Mouse (Mus musculus) gastrocnemius, postnatal 25 days (tissue): ENCODE measurements around the gene Agtrap. TPM values are rescaled to one million over a fixed set of nuclear protein-coding genes. Genes with fewer than 3 reads are reported as not detected.
A peak's percentile ranks its signal among the peaks of the same experiment; 100 is the strongest.

Experiments
- DNase-seq: peaks from one replicate; pipeline ENCODE4 v3.0.0; 2022
- total RNA-seq, 2 experiments: library from RNA; stranded (reverse); gene quantifications; 1 replicate in 1 of 2; 2 replicates in 1 of 2; pipeline ENCODE4 v1.2.3; 2021

Agtrap gene
- total RNA-seq, 2 experiments from 2014 or later: 10.9 to 16.2 TPM

GRCm38 (mm10) chr4:148104146-148104545, 16.3 kb upstream of the Agtrap start:
- DNase-seq: no peak

GRCm38 (mm10) chr4:148101801-148102527, 14.1 kb upstream of the Agtrap start:
- DNase-seq: peak; percentile 53

DNA sequence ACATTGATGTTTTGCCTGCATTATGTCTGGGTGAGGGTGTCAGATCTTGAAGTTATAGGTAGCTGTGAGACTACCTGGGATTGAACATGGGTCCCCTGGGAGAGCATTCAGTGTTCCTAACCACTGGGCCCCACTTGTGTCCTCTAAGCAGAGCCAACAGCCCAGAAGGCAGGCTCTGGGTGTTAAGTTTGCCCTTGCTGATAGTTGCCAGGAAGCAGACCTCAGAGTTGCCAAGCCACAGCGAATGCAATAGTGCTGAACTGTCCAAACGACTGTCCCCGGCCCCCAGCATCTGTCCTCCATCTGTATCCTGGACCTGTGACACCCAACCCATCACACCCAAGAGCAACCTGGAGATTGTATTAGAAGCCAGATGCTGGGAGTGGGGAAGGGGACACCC, 10.8 kb upstream of the Agtrap start:
- DNase-seq: no peak

DNA sequence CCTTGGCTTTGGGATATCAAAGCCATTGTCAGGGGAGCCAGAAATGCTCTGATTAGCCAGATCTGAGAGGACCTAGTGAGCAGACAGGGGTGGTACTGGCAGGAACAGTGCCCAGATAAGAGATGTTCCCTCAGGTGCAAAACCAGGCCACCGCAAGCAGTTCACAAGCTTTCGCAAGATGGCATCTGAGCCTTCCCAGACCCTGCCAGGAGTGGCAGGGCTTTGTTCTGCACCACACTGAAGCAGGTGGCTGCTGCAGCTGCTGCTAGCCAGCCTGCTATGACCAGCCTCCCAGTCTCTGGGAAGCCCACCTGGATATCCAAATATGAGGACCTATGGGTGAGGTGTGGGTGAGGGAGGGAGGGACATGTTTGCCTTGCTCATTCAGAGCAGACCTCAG, 10.1 kb upstream of the Agtrap start:
- DNase-seq: no peak

DNA sequence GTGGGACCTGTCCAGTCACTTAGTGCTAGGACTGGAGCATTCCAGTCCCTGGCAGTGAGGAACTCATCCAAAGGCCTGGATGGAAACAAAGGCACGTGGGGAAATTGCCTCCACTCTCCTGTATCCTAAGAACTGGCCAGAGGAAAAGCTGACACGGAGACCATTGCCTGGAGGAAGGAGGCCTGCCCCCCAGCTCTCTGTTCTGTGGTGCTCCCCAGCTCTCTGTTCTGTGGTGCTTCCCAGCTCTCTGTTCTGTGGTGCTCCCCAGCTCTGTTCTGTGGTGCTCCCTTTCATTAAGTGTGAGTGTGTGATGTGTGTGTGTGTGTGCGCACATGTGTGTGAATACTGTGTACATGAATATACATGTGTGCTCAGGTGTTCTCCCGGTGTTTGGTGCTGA, 7.2 kb upstream of the Agtrap start:
- no peak for DNase-seq

DNA sequence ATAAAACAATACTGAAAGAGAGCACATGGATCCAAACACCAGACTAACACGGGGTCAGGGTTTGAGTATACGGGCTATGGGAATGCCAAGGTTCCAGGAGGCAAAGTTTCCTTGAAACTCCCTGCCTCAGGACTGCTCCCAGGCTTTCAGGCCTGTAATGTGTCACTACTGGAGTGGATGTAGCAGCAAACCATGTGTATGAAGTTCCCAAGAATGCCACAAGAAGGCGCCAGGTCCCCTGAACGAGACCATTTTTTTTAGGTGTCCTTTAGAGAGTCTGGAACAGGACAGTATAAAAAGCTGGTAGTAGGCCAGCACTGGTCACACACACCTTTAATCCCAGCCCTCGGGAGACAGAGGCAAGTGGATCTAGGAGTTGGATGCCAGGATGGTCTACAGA, 6.3 kb upstream of the Agtrap start:
- DNase-seq: no peak

- no peak for DNase-seq
These were observed 4.9 kb upstream of the Agtrap start for GRCm38 (mm10) chr4:148092551-148093271.

DNA sequence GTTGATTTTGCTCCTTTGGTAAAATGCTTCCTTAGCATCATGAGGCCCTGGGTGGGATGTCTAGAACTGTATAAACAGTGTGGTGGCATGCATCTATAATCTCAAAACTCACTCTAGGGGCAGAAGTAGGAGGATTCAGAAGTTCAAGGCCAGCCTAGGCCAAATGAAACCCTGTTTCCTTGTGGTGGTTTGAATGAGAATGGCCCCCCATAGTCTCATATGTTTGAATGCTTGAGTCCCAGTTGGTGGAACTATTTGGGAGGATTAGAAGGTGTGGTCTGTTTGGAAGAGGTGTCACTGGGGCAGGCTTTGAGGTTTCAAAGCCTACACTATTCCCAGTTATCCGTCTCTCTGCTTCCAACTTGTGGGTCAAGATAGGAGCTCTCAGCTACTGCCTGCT, 3.4 kb upstream of the Agtrap start:
- DNase-seq: no peak

DNA sequence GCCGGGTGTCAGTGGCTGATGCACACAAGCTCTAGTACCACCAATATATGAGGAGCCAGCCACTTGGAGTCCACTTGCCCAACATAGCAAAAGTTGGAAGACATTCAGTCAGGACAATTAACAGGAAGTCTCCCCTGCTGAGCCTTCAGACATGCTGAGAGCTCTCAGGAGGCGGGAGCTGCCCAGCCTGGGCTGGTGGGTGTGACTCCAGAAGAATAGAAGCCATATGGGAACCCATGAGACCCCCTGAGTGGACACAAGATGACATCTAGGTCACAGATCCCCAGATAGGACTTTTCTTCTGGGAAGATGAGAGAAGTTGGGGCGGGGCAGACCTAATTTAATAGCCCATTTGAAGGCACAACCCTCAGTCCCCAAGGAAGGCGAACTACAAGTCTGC, 1.3 kb upstream of the Agtrap start:
- no peak for DNase-seq

DNA sequence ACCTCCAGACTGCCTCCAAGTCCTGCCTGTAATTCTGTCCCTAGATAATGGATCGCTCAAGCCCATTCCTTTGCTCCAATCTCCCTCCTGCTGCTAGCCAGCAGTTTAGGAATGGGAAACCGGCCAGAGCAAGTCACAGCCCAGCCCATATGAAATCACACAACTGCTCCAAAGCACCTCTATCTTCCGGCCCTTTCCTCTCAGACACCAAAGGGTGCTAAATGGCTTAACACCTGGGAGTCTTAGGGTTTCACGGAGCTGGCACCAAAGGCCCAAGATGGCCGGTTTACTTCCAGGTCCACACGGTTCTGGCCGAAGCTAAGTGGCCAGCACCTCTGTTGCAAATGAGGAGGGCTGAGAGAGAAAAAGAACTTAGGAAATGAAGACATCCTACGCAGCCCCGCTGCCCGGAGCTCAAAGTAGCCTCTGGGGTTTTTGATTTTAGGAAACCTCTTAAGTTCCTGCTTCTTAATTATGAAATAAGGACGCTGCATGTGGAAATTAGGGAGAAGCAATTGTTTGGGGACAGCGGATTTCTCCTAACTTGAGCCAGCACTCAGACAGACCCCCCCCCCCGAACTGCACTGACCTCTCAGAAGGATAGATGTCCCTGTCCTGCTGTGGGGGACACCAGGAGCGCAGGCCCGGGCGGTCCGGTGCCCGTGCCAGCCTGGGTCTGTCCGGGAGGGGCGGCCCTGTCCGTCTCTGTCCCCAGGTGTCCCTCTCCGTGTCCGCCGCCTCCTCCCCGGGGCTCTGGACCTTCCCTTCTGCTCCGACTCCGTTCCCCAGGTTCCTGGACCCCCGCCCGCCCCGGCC, 532 bp downstream of the Agtrap start:
- peak; percentile 48 for DNase-seq

DNA sequence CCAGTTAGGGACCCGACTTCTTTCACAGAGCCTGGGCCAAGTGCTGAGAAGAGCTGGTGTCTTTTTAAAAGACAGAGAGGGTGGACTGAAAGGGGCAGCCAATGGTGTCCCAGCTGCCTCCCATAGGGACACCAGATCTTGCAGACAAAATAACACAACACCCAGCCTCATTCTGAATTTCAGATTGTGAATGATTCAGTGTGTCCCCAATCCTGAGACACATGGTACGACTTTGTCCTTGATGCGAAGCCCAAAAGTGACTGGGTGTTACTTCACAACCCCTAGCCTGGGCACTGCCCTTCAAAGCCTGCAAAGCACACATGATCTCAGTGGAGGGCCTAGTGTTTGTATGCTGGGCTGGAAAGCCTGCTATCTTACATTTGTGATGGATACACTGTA, 1.9 kb downstream of the Agtrap start:
- DNase-seq: no peak

DNA sequence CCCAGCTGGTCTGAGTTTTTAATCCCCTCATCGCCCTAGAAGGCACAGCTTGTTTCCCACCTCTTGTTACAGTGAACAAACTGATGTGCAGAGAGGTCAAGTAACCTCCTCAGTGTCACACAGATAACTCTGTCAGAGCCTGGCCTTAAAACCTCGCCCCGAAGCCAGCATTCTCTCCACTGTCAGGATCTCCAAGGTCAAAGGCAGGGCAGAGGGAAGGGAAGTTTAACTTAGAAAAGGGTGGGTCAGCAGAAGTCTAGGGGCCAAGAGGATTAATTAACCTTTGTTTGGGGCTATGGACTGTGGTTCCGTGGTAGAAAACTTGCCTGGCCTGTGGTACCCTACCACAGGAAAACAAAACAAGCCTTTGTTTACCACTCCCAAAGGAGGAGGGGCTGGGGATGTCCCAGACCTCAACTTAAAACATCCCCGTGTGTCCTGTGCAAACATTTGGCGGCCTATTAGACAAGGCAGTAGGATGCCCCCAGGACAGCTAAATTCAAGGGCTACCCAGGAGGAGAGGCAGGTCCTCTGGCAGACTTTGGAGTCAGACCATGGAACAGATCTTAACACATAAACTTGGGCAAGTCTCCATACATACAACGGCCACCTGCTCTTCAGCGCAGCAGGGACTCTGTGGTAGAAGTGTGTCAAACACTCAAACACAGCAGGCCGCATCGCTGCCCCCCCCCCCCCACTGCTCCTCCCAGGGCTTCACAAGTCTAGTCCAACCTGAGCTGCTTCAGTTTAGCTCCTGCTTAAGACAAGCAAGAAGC, 2.5 kb downstream of the Agtrap start:
- no peak for DNase-seq

GRCm38 (mm10) chr4:148084261-148084714, 3.5 kb downstream of the Agtrap start:
- DNase-seq: peak; percentile 64

- peak; percentile 54 for DNase-seq
These were observed 4.5 kb downstream of the Agtrap start for GRCm38 (mm10) chr4:148083176-148083899.

- no peak for DNase-seq
These were observed 5.4 kb downstream of the Agtrap start for GRCm38 (mm10) chr4:148082257-148083044.

GRCm38 (mm10) chr4:148081201-148081600, 6.6 kb downstream of the Agtrap start:
- DNase-seq: no peak

DNA sequence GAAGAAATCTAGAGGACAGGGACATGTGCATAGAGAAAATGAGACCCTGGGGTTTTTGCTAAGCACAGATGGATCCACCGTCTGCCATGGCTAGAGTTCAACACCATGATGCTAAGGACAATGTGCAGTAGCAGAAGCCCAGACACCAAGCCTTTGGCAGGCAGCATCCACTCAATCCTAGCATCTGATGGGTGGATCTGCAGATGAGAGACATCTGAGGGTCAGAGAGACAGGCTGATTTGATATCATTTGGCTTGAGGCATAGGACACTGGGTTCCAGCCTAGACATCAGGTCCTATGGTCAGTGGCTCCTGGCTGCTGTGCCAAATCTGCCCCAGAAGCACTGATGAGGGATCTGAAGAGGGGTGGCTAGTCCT, 7.2 kb downstream of the Agtrap start:
- DNase-seq: no peak

GRCm38 (mm10) chr4:148079944-148080596, 7.8 kb downstream of the Agtrap start:
- no peak for DNase-seq

DNA sequence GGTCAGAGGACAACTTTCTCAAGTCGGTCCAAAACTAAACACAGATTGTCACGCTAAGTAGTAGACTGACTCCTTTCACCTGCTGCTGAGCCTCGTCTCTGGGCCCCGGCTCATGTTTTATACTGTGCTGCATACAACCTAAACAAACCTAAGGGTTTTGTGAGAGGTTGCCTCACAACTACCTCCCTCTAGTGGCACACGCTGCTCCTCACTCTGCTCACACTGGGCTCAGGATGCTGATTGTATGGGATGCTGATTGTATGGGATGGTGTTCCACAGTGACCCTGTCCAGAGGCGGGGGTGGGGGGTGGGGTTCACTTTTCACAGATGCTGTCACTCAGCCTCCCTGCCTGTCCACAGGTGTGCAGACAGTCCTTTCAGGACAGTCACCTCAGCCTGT, 8.6 kb downstream of the Agtrap start:
- DNase-seq: no peak

DNA sequence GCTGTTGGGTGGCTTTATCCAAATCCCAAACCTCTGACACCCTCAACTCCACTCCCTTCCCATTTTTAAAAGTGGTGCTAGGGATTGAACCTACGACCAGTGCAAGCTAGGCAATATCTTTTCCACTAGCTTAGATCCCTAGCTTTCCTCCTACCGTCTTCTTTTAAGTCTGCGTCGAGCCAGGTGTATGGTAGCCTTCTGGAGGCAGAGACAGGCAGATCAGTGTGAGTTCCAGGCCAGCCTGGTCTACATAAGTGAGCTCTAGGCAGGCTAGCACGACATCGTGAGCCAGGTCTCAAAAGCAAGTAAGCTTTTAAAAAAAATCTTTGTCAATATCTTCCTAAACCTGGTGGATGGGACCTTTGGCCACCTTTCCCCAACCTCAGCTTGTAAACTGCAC, 11.9 kb downstream of the Agtrap start:
- DNase-seq: no peak
